Mouse (Mus musculus): Measurements from ENCODE around the gene Prom2. TPM values are rescaled to one million over a fixed set of nuclear protein-coding genes. Genes with fewer than 3 reads are reported as not detected.
A peak's percentile ranks its signal among the peaks of the same experiment; 100 is the strongest.

The Prom2 gene
- polyA plus RNA-seq, 1 experiment = 15.6 TPM

GRCm38 (mm10) chr2:127483001-127483400 is 58.3 kb downstream of the Prom2 start:
- Histone ChIP-seq H3K4me1 (ENCODE audit: control insufficient read depth, insufficient read depth, low read length) (0 out of 2 replicates have a peak, but pooled peaks cover 5% of the 10 kb centered on the region), H3K27me3 (replicated peaks; ENCODE audit: control insufficient read depth, insufficient read depth, low read length) (no peaks in the 10 kb centered on the region; the same call in 1 of the 2 replicates), H3K36me3 (ENCODE audit: control insufficient read depth, insufficient read depth, low read length) (no peaks in the 10 kb centered on the region), H3K27ac (ENCODE audit: insufficient read depth, low read depth, low read length) (peak overlapping the region; percentile 25), H3K4me3 (ENCODE audit: insufficient read depth, low read depth, low read length) (peak overlapping the region; percentile 50; the same call in 1 of the 2 replicates)
- peak; percentile 35 for DNase-seq
- WGBS = 2% methylated on average over 21 of the region's 21 CpGs
- no peak for TF ChIP-seq POLR2A (IDR thresholded peaks at IDR 0.05; ENCODE audit: low read depth, low read length)
- no peak for TF ChIP-seq CTCF (conservative IDR thresholded peaks at IDR 0.05; ENCODE audit: insufficient read depth, insufficient read length, low read depth, low read length)

- WGBS = under 1% methylated on average over 21 of the region's 21 CpGs
- no peak for TF ChIP-seq POLR2A (IDR thresholded peaks at IDR 0.05; ENCODE audit: low read depth, low read length)
- no peak for TF ChIP-seq CTCF (conservative IDR thresholded peaks at IDR 0.05; ENCODE audit: insufficient read depth, insufficient read length, low read depth, low read length)
- peak; percentile 82 for DNase-seq
- Histone ChIP-seq H3K36me3 (ENCODE audit: control insufficient read depth, insufficient read depth, low read length) (no peaks in the 10 kb centered on the region), H3K27ac (ENCODE audit: insufficient read depth, low read depth, low read length) (peak overlapping the region; percentile 25), H3K4me1 (ENCODE audit: control insufficient read depth, insufficient read depth, low read length) (0 out of 2 replicates have a peak, but pooled peaks cover 5% of the 10 kb centered on the region), H3K27me3 (replicated peaks; ENCODE audit: control insufficient read depth, insufficient read depth, low read length) (no peaks in the 10 kb centered on the region; the same call in 1 of the 2 replicates), H3K4me3 (ENCODE audit: insufficient read depth, low read depth, low read length) (peak overlapping the region; percentile 50)
Observed at GRCm38 (mm10) chr2:127482533-127482911, 58.7 kb downstream of the Prom2 start.

- Histone ChIP-seq H3K36me3 (ENCODE audit: control insufficient read depth, insufficient read depth, low read length) (no peaks in the 10 kb centered on the region), H3K27me3 (replicated peaks; ENCODE audit: control insufficient read depth, insufficient read depth, low read length) (no peaks in the 10 kb centered on the region; the same call in 1 of the 2 replicates), H3K4me1 (ENCODE audit: control insufficient read depth, insufficient read depth, low read length) (0 out of 2 replicates have a peak, but pooled peaks cover 5% of the 10 kb centered on the region), H3K27ac (ENCODE audit: insufficient read depth, low read depth, low read length) (no peak overlapping the region), H3K4me3 (ENCODE audit: insufficient read depth, low read depth, low read length) (peak overlapping the region; percentile 50)
- WGBS = under 1% methylated on average over 59 of the region's 59 CpGs
- TF ChIP-seq CTCF (conservative IDR thresholded peaks at IDR 0.05; ENCODE audit: insufficient read depth, insufficient read length, low read depth, low read length) = no peak
- TF ChIP-seq POLR2A (IDR thresholded peaks at IDR 0.05; ENCODE audit: low read depth, low read length) = no peak
- no peak for DNase-seq
Observed at GRCm38 (mm10) chr2:127481841-127482532, 59.3 kb downstream of the Prom2 start.

- Histone ChIP-seq H3K4me1 (ENCODE audit: control insufficient read depth, insufficient read depth, low read length) (0 out of 2 replicates have a peak, but pooled peaks cover 5% of the 10 kb centered on the region), H3K27ac (ENCODE audit: insufficient read depth, low read depth, low read length) (no peak overlapping the region), H3K36me3 (ENCODE audit: control insufficient read depth, insufficient read depth, low read length) (no peaks in the 10 kb centered on the region), H3K27me3 (replicated peaks; ENCODE audit: control insufficient read depth, insufficient read depth, low read length) (no peaks in the 10 kb centered on the region; the same call in 1 of the 2 replicates), H3K4me3 (ENCODE audit: insufficient read depth, low read depth, low read length) (no peak overlapping the region)
- WGBS = 56% methylated on average over 10 of the region's 10 CpGs
- no peak for DNase-seq
- no peak for TF ChIP-seq POLR2A (IDR thresholded peaks at IDR 0.05; ENCODE audit: low read depth, low read length)
- no peak for TF ChIP-seq CTCF (conservative IDR thresholded peaks at IDR 0.05; ENCODE audit: insufficient read depth, insufficient read length, low read depth, low read length)
Observed at GRCm38 (mm10) chr2:127479763-127480162, 61.5 kb downstream of the Prom2 start.

DNA sequence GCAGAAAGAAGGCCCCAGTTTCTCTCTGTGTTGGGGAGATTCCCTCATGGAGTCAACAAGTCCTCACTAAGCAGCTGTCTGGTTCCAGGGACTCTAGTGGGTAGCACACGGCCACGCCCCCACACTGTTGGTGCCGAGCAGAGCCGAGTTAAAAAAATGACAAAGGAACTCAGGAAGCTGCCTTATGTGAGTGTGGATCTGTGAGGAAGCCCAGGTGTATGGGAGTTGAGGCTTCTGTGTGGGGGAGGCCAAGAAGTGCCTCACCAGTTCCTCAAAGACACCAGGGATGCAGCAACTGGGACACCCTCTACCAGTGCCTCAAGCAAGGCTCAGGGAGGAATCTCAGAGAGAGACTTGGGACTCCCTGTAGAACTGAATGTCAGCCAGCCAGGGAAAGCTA is 62.1 kb downstream of the Prom2 start:
- H3K4me3 ChIP-seq (ENCODE audit: insufficient read depth, low read depth, low read length) = no peak overlapping the region

More for the DNA sequence above, 62.1 kb downstream of the Prom2 start:
- DNase-seq = no peak
- Histone ChIP-seq H3K36me3 (ENCODE audit: control insufficient read depth, insufficient read depth, low read length) (no peaks in the 10 kb centered on the region), H3K4me1 (ENCODE audit: control insufficient read depth, insufficient read depth, low read length) (0 out of 2 replicates have a peak, but pooled peaks cover 3% of the 10 kb centered on the region), H3K27me3 (replicated peaks; ENCODE audit: control insufficient read depth, insufficient read depth, low read length) (no peaks in the 10 kb centered on the region; the same call in 1 of the 2 replicates), H3K27ac (ENCODE audit: insufficient read depth, low read depth, low read length) (no peak overlapping the region)
- WGBS = 76% methylated on average over 4 of the region's 4 CpGs
- TF ChIP-seq POLR2A (IDR thresholded peaks at IDR 0.05; ENCODE audit: low read depth, low read length) (no peak), CTCF (conservative IDR thresholded peaks at IDR 0.05; ENCODE audit: insufficient read depth, insufficient read length, low read depth, low read length) (no peak)

Other genes with a start within 250 kb of the Prom2 start
- gene Dusp2, start 205.3 kb downstream of the Prom2 start, polyA plus RNA-seq (2012; rRNA removed) = 1.0 and 5.7 TPM in 2 replicates
- not detected in 2 replicates for gene Astl, start 202.8 kb downstream of the Prom2 start, polyA plus RNA-seq (2012; rRNA removed)
- gene Adra2b, start 178.3 kb downstream of the Prom2 start, polyA plus RNA-seq (2012; rRNA removed) = 64.7 and 68.2 TPM in 2 replicates
- gene Gpat2, start 116.3 kb downstream of the Prom2 start, polyA plus RNA-seq (2012; rRNA removed) = 1.4 and 1.9 TPM in 2 replicates
- gene Fahd2a, start 96.9 kb downstream of the Prom2 start, polyA plus RNA-seq (2012; rRNA removed) = 71.9 and 86.5 TPM in 2 replicates
- 4.1 and 4.7 TPM in 2 replicates for gene Kcnip3, start 19.4 kb downstream of the Prom2 start, polyA plus RNA-seq (2012; rRNA removed)
- gene Zfp661, start 45.6 kb upstream of the Prom2 start, polyA plus RNA-seq (2012; rRNA removed) = 3.1 and 4.1 TPM in 2 replicates
- 72.0 and 90.4 TPM in 2 replicates for gene Mrps5, start 45.8 kb upstream of the Prom2 start, polyA plus RNA-seq (2012; rRNA removed)
- gene Mal, start 115.2 kb upstream of the Prom2 start, polyA plus RNA-seq (2012; rRNA removed) = 91.2 and 91.5 TPM in 2 replicates
- gene Mall, start 188.5 kb upstream of the Prom2 start, polyA plus RNA-seq (2012; rRNA removed) = 1.3 and 1.8 TPM in 2 replicates
- gene Nphp1, start 247.4 kb upstream of the Prom2 start, polyA plus RNA-seq (2012; rRNA removed) = 21.0 and 25.9 TPM in 2 replicates